ENCODE assay signal across 9 mouse cellular contexts in the genomic region with DNA sequence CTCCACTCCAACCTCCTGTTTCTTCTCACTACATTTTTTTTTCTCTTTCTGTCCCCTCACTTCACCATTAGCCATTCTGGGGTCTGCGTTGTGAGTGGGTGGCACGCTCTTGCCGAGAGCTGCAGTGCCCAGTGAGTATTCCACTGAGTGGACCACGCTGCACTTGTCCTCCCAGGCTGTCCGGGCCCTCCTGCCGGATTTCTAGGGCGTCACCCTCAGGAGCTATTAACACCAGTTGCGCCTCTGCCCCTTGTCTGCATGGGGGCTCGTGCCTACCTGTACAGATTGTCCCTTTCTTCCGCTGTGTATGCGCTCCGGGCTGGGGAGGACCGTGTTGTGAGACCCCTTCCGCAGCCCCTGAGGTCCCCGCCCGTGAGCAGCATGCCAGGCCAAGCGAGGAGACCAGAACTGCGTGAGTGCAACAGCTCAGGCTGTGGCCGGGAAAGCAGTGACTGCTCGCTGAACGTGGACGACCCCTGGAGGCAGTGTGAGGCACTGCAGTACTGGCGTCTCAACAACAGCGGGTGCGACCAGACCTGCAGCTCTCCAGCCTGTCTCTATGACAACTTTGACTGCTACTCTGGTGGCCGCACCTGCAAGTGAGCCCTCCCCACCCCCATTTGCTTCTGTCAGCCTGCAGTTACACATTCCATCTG. TPM values are rescaled to one million over a fixed set of nuclear protein-coding genes. Genes with fewer than 3 reads are reported as not detected.
DNase-seq lines count a peak whose midpoint lies in the region; ATAC-seq and TF ChIP-seq lines count a peak whose summit lies in the region.
"Had no signal": no experiment of that assay in that cellular context is flagged by ENCODE, and none has a peak within 500 bp of the region (broad histone marks: within the 10 kb centered on the region; RNA-seq: fewer than 3 reads in every experiment).

No protein-coding gene starts in this region.

- peak overlapping the region; percentile 49; the same call in 1 of the 2 replicates for H3K4me3 ChIP-seq in E14TG2a.4 (replicated peaks; ENCODE audit: low read length)
- peak overlapping the region; percentile 25 for H3K4me3 ChIP-seq in forebrain, embryonic 13.5 days
- H3K4me3 ChIP-seq in liver, embryonic 16.5 days (ENCODE audit: low read depth, low read length), result peak overlapping the region; percentile 15; the same call in 1 of the 2 replicates
- H3K4me3 ChIP-seq in neural tube, embryonic 14.5 days (ENCODE audit: low read depth, low read length), result no peak overlapping the region

- intact Hi-C loops in heart, postnatal 14 days (cut with DNase I), result loop anchor here (1.0 kb wide), 1 partner anchor 48 kb away; no protein-coding TSS in a partner anchor

- H3K36me3 ChIP-seq in E14TG2a.4 (ENCODE audit: insufficient read depth, low read length), result no peaks in the 10 kb centered on the region
- H3K36me3 ChIP-seq in forebrain, embryonic 13.5 days (ENCODE audit: poor library complexity, severe bottlenecking), result no peaks in the 10 kb centered on the region
- H3K36me3 ChIP-seq in liver, embryonic 16.5 days (ENCODE audit: control insufficient read depth, insufficient read depth), result no peaks in the 10 kb centered on the region
- H3K36me3 ChIP-seq in neural tube, embryonic 14.5 days (ENCODE audit: control insufficient read depth, insufficient read depth, low read length), result no peaks in the 10 kb centered on the region

- H3K9ac ChIP-seq in forebrain, embryonic 13.5 days, result peak overlapping the region; percentile 48
- no peak overlapping the region for H3K9ac ChIP-seq in liver, embryonic 16.5 days (ENCODE audit: low read depth, low read length)
- H3K9ac ChIP-seq in neural tube, embryonic 14.5 days (replicated peaks; ENCODE audit: low read depth, low read length), result no peak overlapping the region

- H3K27me3 ChIP-seq in E14TG2a.4 (ENCODE audit: insufficient read depth, low read length), result peaks cover 60% of the 10 kb centered on the region
- peaks cover 14% of the 10 kb centered on the region for H3K27me3 ChIP-seq in forebrain, embryonic 13.5 days
- H3K27me3 ChIP-seq in liver, embryonic 16.5 days (ENCODE audit: control insufficient read depth, insufficient read depth, low read depth, low read length), result no peaks in the 10 kb centered on the region
- peaks cover 4% of the 10 kb centered on the region; the same call in 1 of the 2 replicates for H3K27me3 ChIP-seq in neural tube, embryonic 14.5 days (ENCODE audit: control insufficient read depth, insufficient read depth, low read length)

- H3K27ac ChIP-seq in forebrain, embryonic 13.5 days, result no peak overlapping the region
- no peak overlapping the region for H3K27ac ChIP-seq in liver, embryonic 16.5 days (ENCODE audit: low read length)
- no peak overlapping the region for H3K27ac ChIP-seq in neural tube, embryonic 14.5 days (ENCODE audit: low read depth, low read length)

- peaks cover 10% of the 10 kb centered on the region for H3K4me1 ChIP-seq in E14TG2a.4 (replicated peaks; ENCODE audit: low read depth, low read length)
- no peaks in the 10 kb centered on the region for H3K4me1 ChIP-seq in forebrain, embryonic 13.5 days
- H3K4me1 ChIP-seq in liver, embryonic 16.5 days (ENCODE audit: control insufficient read depth, low read depth, low read length), result peaks cover under 1% of the 10 kb centered on the region
- no peaks in the 10 kb centered on the region for H3K4me1 ChIP-seq in neural tube, embryonic 14.5 days (ENCODE audit: control insufficient read depth, insufficient read depth, low read length)

- ATAC-seq in forebrain, embryonic 13.5 days, result peak; percentile 91
- peak; percentile 58 for ATAC-seq in liver, embryonic 16.5 days (ENCODE audit: low read depth)
- ATAC-seq in neural tube, embryonic 14.5 days (ENCODE audit: low read depth), result peak; percentile 81; the same call in 1 of the 2 replicates

- H3K9me3 ChIP-seq in E14TG2a.4 (ENCODE audit: low read length), result no peaks in the 10 kb centered on the region
- no peaks in the 10 kb centered on the region for H3K9me3 ChIP-seq in forebrain, embryonic 13.5 days (replicated peaks)
- H3K9me3 ChIP-seq in liver, embryonic 16.5 days (replicated peaks; ENCODE audit: control insufficient read depth, low read length), result no peaks in the 10 kb centered on the region
- H3K9me3 ChIP-seq in neural tube, embryonic 14.5 days (ENCODE audit: control insufficient read depth, low read length), result no peaks in the 10 kb centered on the region

- H3K4me2 ChIP-seq in forebrain, embryonic 13.5 days, result peak overlapping the region; percentile 55
- H3K4me2 ChIP-seq in liver, embryonic 16.5 days (ENCODE audit: low read depth, low read length), result peak overlapping the region; percentile 44
- H3K4me2 ChIP-seq in neural tube, embryonic 14.5 days (ENCODE audit: low read depth, low read length), result peak overlapping the region; percentile 32; the same call in 1 of the 2 replicates

- peak; percentile 59 for DNase-seq in c-Kit-positive CD71-positive TER-119-positive erythroid progenitor cells, embryonic 14.5 days (ENCODE audit: low spot score)
- DNase-seq in heart, postnatal 14 days, result peak; percentile 83 to 89
- peak; percentile 89 to 91 for DNase-seq in kidney, postnatal 4 days
- peak; percentile 80 for DNase-seq in testis, postnatal 14 days (ENCODE audit: low spot score)

- 9% methylated on average over 26 of the region's 26 CpGs for WGBS in forebrain, embryonic 13.5 days
- 11% methylated on average over 26 of the region's 26 CpGs for WGBS in liver, embryonic 16.5 days (ENCODE audit: insufficient replicate concordance)
- WGBS in neural tube, embryonic 14.5 days, result 6% methylated on average over 26 of the region's 26 CpGs

- TF ChIP-seq CTCF in E14TG2a.4 (conservative IDR thresholded peaks at IDR 0.05; ENCODE audit: low read length), result peak; percentile 95

RNA-seq across cellular contexts. Expression of a gene that starts 22.8 kb away (rescaled TPM):
- polyA plus RNA-seq in forebrain, embryonic 13.5 days (2015; fragmentation: Nextera tagmentation; extraction: Ambion mirVana), result 7.3 and 10.1 TPM in 2 replicates
- total RNA-seq in heart, postnatal 14 days (2021), result 10 to 100 TPM; 10.2 to 11.1 TPM
- 5.4 and 6.4 TPM in 2 replicates for polyA plus RNA-seq in liver, embryonic 16.5 days (2015; fragmentation: Nextera tagmentation; extraction: Ambion mirVana)
- 22.8 and 36.1 TPM in 2 replicates for polyA plus RNA-seq in neural tube, embryonic 14.5 days (2014; fragmentation: Nextera tagmentation; extraction: Ambion mirVana)

RNA-seq across cellular contexts. Expression of a gene that starts 29.7 kb away (rescaled TPM):
- polyA plus RNA-seq in forebrain, embryonic 13.5 days (2015; fragmentation: Nextera tagmentation; extraction: Ambion mirVana), result not detected in 2 replicates
- not detected for total RNA-seq in heart, postnatal 14 days (2021)
- polyA plus RNA-seq in liver, embryonic 16.5 days (2015; fragmentation: Nextera tagmentation; extraction: Ambion mirVana), result not detected in 2 replicates
- not detected in 2 replicates for polyA plus RNA-seq in neural tube, embryonic 14.5 days (2014; fragmentation: Nextera tagmentation; extraction: Ambion mirVana)
- polyA plus RNA-seq: frontal cortex, adult 2 months had no signal
